Mouse (Mus musculus): Measurements from ENCODE around the gene Atp2b1.

DNA sequence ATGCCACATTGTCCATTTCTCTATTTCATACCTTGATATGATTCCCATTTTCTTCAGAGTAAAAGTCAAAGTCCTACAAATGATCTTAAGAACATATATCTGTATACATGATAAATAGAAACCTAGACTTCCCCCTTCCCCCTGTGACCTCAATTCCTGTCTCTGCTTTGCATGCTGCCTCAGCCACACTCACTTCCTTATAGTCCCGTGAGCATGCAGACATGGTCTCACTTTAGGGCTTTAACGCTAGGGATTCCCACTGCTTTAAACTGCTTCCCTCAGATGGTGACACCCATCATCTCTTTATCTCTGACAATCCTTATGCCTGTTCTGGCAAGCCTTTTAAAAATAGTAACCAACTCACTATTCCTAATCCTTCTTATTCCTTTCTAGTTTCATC, 33.5 kb upstream of the Atp2b1 start:
- TF ChIP-seq FLI1 (IDR thresholded peaks at IDR 0.05; ENCODE audit: low read length) (no peak), GATA1 (IDR thresholded peaks at IDR 0.05; ENCODE audit: borderline replicate concordance, low read length) (no peak)
